Mouse (Mus musculus) gastrocnemius, postnatal 36 days (tissue): ENCODE measurements around the gene Fam78a. TPM values are rescaled to one million over a fixed set of nuclear protein-coding genes. Genes with fewer than 3 reads are reported as not detected.

Experiments
- DNase-seq, 2 experiments: peaks; one replicate each; pipeline ENCODE4 v3.0.0; 2022
- intact Hi-C: fragments of 180-260 bp; cut with DNase I; formaldehyde crosslinking; loops from one replicate; pipeline ENCODE4 v1.15.1; 2025
- total RNA-seq, 2 experiments: library from RNA; stranded (reverse); gene quantifications; 2 replicates each; pipeline ENCODE4 v1.2.3; 2021

The Fam78a gene
- total RNA-seq, 2 experiments from 2014 or later = 13.2 to 16.5 TPM

- intact Hi-C loops = no loop called here
- no peak for DNase-seq
Observed at GRCm38 (mm10) chr2:32077744-32078143, 6.9 kb downstream of the Fam78a start.

DNA sequence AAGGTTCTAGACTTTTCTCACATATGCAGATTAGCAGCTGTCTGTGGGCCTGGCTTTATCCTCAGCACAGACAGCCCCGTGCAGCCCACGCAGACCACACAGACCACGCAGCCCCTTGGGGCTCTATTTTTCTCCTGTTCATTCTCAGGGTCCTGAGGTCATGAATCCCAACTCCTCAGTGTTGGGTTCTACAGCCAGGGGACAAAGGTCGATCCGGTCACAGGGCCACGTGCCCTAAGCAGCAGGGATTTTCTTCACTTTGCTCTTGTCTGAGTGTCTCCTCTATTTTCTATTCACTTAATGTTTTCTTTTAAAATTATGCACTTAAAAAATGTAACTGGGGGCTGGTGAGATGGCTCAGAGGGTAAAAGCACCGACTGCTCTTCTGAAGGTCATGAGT is 9.3 kb downstream of the Fam78a start:
- no peak for DNase-seq
- intact Hi-C loops = no loop called here

- intact Hi-C loops = no loop called here
- DNase-seq = peak in 1 of 2 experiments; percentile 26
Observed at GRCm38 (mm10) chr2:32074404-32074803, 10.3 kb downstream of the Fam78a start.

DNA sequence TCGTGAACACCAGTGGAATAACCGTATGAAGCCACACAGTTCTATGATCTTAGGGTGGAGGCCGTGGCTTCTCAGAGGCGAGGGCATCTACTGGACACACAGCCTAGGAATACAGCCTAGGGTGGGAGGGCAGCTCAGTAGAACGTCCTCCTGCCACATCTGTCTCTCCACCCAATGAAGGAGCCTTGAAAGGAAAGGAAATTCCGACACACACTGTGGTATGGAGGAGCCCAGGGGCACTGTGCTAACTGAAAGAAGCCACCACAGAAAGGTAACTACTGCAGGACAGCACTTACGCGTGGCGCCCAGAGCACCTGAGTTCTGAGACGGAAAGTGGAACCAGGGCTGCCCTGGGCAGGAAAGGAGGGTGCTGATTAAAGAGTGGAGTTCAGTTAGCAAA is 13.9 kb downstream of the Fam78a start:
- intact Hi-C loops = no loop called here
- DNase-seq = no peak

- intact Hi-C loops = no loop called here
Observed at GRCm38 (mm10) chr2:32068811-32069607, 15.6 kb downstream of the Fam78a start.

GRCm38 (mm10) chr2:32066005-32066404 is 18.7 kb downstream of the Fam78a start:
- intact Hi-C loops = no loop called here
- no peak for DNase-seq

More at GRCm38 (mm10) chr2:32068811-32069607, 15.6 kb downstream of the Fam78a start:
- no peak for DNase-seq

- no peak for DNase-seq
- intact Hi-C loops = no loop called here
Observed at GRCm38 (mm10) chr2:32065371-32065791, 19.3 kb downstream of the Fam78a start.

DNA sequence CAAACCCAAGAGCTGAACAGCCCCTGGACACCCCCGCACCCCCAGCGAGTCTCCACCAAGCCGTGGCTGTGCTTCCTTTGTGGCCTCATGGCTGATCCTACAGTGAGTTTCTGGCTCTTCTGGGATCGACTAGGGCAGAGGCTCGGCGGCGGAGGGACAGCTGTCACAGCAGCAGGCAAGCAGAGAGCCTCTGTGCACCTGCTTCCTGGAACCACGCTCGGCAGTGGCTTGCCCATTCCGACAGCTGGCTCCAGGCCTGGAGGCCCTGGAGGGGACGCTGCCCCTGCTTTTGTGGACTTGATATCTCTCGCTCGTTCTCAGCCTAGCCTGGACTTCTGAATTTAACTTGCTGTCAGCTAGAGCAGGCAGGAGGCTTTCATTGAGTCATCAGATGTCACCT is 19.7 kb downstream of the Fam78a start:
- DNase-seq = no peak
- intact Hi-C loops = no loop called here

GRCm38 (mm10) chr2:32063451-32064151 is 21.1 kb downstream of the Fam78a start:
- intact Hi-C loops = no loop called here
- no peak for DNase-seq

GRCm38 (mm10) chr2:32062626-32063410 is 21.8 kb downstream of the Fam78a start:
- intact Hi-C loops = no loop called here
- no peak for DNase-seq

DNA sequence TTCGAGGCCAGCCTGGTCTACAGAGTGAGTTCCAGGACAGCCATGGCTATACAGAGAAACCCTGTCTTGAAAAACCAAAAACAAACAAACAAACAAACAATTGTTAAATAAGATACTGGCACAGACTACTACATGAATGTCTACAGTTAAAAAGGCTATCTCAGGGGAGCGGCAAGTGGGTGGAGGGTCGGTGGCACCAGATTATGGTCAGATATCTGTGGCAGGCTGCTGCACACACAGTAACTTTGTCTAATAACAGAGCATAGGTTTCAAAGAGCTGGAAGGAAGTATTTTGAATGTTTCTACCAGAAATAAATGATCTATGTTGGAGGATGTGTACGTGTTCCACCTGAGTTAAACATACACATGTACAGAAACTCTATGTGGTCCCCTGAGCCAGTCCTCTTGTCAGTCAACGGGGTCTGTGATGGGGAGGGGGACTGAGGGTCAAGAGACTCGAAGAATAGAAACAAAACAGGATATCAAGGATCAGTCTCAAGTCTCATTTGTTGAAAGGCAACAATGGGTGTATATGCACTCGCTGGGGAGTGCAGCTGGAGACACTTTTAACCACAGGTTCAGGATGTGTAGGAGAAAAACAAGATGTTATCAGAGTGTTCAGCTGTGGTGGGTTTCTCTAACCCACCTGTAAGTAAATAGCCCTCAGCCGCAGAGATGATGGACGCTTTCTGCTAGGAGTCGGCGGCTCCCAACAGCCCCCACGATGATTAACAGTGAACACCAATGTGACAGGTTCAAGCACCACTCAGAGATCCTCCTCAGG is 22.7 kb downstream of the Fam78a start:
- DNase-seq = no peak
- intact Hi-C loops = no loop called here

DNA sequence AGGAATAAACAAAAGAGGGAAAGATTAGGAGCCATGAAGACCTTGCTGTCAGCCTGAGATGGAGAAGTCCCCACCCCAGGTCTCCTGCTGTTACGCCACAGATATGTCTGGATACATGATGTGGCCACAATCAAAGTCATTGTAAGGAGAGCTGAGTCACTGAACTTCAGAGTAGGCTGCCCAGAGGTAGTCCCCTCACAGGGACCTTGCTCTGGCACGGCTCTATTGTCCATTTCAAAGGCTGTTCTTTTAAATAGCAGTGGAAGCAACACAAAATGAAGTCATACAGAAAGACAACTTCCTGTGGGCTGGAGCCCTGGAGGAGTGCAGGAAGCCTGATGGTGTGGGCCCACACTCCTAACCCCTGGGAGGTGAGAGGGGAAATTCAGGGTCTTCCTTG is 23.5 kb downstream of the Fam78a start:
- no peak for DNase-seq
- intact Hi-C loops = no loop called here

DNA sequence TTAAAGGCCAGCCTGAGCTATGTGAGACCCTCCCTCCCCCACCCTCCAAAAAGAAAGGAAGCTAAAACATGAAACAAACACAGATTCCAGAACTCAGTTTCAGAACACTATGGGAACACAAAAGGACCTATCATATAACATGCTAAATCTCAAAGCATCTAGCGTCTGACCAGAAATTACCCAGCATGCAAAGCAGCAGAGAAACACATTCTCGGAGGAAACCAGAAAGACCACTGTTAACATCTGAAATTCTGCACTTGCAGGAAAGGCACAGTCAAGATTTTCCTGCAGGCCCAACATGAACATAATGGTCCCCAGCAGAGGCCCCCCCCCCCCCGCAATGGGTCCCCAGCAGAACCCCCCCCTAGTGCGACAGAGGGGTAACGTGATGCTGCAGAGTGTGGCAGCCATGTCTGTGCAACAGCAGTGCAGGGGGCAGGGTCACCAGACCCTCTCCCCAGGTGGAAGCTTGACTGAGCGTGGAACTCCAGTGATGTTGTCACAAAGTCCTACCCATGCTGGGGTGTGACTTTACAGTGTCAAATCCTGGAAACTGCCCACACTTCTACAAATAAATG is 24.3 kb downstream of the Fam78a start:
- intact Hi-C loops = no loop called here

GRCm38 (mm10) chr2:32059613-32060012 is 25.0 kb downstream of the Fam78a start:
- no peak for DNase-seq
- intact Hi-C loops = no loop called here

More for the DNA sequence above, 24.3 kb downstream of the Fam78a start:
- DNase-seq = no peak

- intact Hi-C loops = no loop called here
- no peak for DNase-seq
Observed at GRCm38 (mm10) chr2:32058716-32059115, 25.9 kb downstream of the Fam78a start.

DNA sequence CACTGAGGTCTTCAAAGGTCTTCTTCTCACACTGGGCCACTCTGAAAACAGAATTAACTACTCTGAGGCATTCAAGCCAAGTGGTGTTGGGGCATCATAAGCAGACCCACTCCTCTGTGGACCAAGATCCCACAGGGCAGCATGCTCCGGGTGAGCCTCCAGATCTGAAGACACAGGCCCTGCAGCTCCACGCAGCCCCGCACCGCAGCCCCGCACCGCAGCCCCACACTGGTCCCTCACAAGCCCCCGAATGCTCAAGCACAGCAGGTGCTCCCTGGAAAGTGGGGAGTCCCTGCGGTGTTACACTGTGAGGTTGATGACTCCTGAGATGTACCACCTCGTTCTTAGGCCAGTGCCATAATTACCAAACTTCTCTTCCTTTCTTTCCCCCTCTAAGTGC is 26.4 kb downstream of the Fam78a start:
- DNase-seq = no peak
- intact Hi-C loops = no loop called here

DNA sequence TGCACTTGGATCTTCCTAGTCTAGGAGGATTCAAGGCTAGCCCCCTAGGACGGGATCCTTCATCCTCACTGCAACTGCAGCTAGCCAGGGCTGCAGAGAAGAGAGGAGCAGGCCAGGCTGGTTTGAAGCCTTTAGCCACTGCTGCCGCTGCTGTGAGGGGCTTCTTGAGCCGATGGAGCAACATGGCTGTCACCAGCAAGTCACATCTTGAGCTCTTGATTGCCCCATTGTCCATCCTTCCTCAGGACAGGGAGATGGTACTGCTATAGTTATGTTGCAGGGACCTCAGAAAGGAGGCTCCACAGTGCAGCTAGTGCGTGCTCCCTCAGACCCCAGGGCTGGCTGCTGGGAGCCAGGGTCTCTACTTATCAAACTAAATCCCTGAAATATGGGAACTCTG is 26.9 kb downstream of the Fam78a start:
- DNase-seq = no peak
- intact Hi-C loops = no loop called here

GRCm38 (mm10) chr2:32057360-32057759 is 27.3 kb downstream of the Fam78a start:
- intact Hi-C loops = no loop called here
- DNase-seq = no peak

- DNase-seq = no peak
- intact Hi-C loops = no loop called here
Observed at GRCm38 (mm10) chr2:32056524-32056923, 28.1 kb downstream of the Fam78a start.

GRCm38 (mm10) chr2:32055357-32055965 is 29.2 kb downstream of the Fam78a start:
- DNase-seq = no peak
- intact Hi-C loops = no loop called here
